Mouse (Mus musculus) c-Kit-positive CD71-positive TER-119-positive erythroid progenitor cells, embryonic 14.5 days (primary cell): ENCODE data around the gene Dcdc2a.
A peak's percentile ranks its signal among the peaks of the same experiment; 100 is the strongest.

Experiments
- DNase-seq: peaks from one replicate; pipeline ENCODE4 v3.0.0-alpha.2; 2013; ENCODE audit warnings: low spot score

The Dcdc2a gene

GRCm38 (mm10) chr13:25097348-25097747, 41.5 kb downstream of the Dcdc2a start:
- no peak for DNase-seq

DNA sequence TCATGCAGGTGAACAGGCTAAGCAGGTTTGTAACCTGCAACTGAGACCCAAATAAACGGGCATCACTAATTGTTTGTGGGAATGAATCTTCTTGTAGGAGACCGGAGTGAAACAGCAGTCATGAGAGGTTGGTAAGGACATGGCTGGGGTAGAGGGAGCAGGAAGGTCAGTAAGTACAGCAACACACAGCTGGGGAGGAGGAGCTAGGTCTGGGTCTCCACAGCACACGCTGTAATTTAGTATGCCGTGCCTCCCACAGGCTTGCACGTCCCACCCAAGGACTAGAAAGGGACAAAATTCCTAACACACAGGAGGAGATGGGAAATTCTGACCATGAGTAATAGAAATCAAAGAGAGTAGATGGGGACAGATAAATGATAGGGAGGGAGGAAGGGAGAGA, 42.8 kb downstream of the Dcdc2a start:
- no peak for DNase-seq

GRCm38 (mm10) chr13:25099508-25099907, 43.7 kb downstream of the Dcdc2a start:
- DNase-seq: no peak

GRCm38 (mm10) chr13:25100581-25100980, 44.8 kb downstream of the Dcdc2a start:
- DNase-seq: no peak

- DNase-seq: no peak
Observed at GRCm38 (mm10) chr13:25105671-25106070, 49.9 kb downstream of the Dcdc2a start.

DNA sequence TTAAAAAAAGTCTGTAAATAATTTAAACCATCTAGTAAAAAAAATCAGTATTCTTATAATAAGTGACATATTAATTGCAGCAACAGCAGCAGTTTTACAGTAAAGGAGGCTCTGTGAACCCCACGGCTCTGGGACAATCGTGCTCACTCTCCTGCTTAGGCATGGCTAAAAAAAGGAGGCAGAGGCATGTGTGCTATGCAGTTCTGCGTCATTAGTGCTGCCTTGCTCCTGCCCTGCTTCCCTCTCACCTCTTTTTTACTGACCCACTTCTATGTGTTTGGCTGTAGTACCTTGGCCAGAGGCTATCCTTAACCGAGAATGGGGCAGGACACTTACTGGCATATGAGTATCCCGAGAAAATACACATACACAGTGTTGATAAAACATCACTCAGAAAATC, 50.9 kb downstream of the Dcdc2a start:
- DNase-seq: no peak

- no peak for DNase-seq
Observed at GRCm38 (mm10) chr13:25108353-25108752, 52.5 kb downstream of the Dcdc2a start.

- no peak for DNase-seq
Observed at GRCm38 (mm10) chr13:25110592-25111095, 54.8 kb downstream of the Dcdc2a start.

DNA sequence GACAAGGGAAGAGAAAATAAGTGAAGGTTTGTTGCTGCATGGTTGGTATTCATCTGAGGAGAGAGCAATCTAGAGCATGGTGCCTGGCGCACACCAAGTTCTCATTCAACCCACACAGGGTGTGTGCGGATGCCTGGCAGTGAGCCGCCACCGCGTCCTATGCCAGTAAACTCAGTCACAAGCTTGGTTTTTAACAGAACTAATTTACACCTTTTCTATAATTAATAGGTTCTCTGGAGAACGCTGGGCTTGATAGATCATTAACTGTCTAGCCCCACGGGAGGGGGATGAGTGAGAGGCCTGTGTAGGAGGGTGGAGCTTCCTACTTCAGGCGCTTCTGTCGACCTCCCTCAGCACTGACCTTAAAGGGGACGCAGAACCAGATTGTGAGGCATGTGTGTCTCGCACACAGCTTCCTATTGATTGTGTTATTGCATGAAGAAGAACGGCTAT, 59.7 kb downstream of the Dcdc2a start:
- no peak for DNase-seq

GRCm38 (mm10) chr13:25115971-25116370, 60.2 kb downstream of the Dcdc2a start:
- DNase-seq: peak; percentile 38

DNA sequence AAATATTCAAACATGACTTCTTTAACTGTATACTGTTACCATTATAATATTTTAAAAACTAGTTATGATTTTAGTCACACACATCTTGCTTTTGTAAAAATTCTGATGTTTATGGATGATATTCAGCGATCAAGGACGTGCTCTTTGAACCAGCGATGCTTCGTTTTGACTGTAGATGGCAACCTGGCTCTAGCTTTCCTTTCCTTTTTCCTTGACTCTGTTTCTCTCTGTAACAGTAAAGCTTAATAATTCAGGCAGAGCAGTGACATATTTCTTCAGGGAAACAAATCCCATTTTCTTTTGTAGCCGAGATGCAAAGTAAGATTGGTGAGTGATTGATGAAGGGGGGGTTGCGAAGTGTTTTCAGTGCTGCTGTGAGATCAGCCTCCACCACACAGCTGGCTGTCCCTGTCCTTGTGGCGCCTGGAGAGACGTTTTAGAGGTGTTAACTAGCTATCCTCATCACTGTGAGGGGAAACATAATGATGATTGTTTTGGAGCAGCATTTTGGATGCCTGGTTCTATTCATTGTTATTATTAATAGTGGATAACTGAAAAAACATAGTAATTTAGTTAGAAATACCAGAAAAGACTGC, 67.0 kb downstream of the Dcdc2a start:
- no peak for DNase-seq

DNA sequence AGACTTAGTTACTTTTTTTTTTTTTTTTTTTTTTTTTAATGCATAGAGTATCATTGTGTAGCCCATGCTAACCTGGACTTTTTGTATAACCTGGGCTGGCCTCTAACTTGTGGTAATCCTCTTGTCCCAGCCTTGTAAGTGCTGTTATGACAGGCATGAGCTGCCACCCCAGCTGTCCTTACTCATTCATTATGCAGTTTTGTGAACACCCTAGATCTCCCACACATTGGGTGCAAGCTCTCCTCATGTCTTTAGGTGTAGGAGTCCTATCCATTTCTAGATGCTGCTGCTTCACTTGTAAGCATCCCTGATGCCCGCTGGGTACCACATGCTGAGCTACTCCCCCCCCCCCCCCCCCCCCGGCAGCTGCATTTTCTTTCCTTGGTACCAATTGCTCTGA, 71.4 kb downstream of the Dcdc2a start:
- DNase-seq: no peak

GRCm38 (mm10) chr13:25127806-25128205, 72.0 kb downstream of the Dcdc2a start:
- no peak for DNase-seq

GRCm38 (mm10) chr13:25128766-25129165, 73.0 kb downstream of the Dcdc2a start:
- no peak for DNase-seq

- DNase-seq: no peak
Observed at GRCm38 (mm10) chr13:25143066-25143465, 87.3 kb downstream of the Dcdc2a start.

GRCm38 (mm10) chr13:25144093-25144492, 88.3 kb downstream of the Dcdc2a start:
- DNase-seq: no peak

GRCm38 (mm10) chr13:25146232-25146631, 90.4 kb downstream of the Dcdc2a start:
- DNase-seq: no peak

- no peak for DNase-seq
Observed at GRCm38 (mm10) chr13:25150154-25150781, 94.5 kb downstream of the Dcdc2a start.

DNA sequence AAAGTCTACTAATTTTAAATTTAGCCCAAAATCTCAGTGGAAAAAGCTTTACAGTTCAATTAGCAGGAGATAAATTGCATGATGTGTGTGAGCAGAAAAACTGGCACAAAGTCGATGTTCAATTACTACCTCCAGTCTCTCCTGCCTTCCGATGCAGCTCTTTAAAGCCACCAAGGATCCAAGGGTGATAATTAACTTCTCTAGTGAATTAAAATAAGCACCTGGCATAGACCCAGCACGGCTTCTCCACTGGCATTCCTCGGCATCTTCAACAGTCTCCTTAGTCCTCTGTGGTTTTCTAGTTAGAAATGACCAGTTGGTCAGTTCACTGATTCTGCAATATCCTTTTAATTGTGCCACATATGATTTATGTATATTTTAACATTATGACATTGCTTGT, 95.1 kb downstream of the Dcdc2a start:
- no peak for DNase-seq

DNA sequence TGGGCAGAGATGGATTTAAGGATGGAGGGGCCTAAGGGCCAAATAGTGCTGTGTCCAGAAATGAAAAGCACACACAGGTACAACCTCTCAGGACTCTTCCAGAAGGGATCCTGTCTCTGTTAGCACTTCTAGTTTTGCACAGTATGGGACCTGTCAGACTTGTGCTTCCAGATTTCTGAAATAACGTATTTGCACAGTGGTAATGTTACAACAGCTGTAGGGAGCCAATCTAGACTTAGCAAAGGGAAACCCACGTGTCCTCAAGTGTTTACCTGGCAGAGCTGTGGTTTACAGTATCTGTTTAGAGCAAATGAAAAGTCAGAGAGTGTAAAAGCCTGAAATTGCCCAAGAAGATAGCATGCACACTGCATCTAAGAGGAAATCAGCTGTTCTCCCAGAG, 104.1 kb downstream of the Dcdc2a start:
- DNase-seq: no peak

- DNase-seq: no peak
Observed at GRCm38 (mm10) chr13:25160804-25161203, 105.0 kb downstream of the Dcdc2a start.

GRCm38 (mm10) chr13:25162594-25162993, 106.8 kb downstream of the Dcdc2a start:
- DNase-seq: no peak

- no peak for DNase-seq
Observed at GRCm38 (mm10) chr13:25168891-25169290, 113.1 kb downstream of the Dcdc2a start.

DNA sequence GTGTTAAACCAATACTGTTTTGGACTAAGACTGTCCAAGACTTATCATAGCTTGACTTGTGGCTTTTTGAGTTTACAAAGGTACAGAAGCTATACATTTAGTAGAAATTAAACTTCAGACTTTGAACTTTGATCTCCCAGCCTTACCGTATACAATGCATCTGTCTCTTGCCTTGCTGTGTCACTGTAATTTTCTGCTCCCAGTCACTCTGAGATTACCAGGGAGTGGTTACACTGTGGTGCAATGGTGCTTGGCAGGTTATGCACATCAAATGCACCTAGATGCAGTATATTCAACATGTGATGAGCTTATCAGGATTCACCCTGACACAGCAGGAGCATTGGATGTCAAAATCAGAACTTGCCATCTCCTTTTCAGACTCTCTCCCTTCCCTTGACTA, 122.0 kb downstream of the Dcdc2a start:
- no peak for DNase-seq
